Mouse (Mus musculus) layer of hippocampus, adult 2 months (tissue): ENCODE measurements around the gene Efna4. TPM values are rescaled to one million over a fixed set of nuclear protein-coding genes. Genes with fewer than 3 reads are reported as not detected.

Experiments used
- DNase-seq, 2 experiments: peaks; one replicate each; pipeline ENCODE4 v3.0.0; 2022; ENCODE audit warnings: low spot score in 2 of 2
- H3K27ac ChIP-seq: fragments of 200-600 bp; 2 replicates; pipeline ENCODE4 v1.8.1; 2022
- H3K4me3 ChIP-seq: fragments of 200-600 bp; 2 replicates; pipeline ENCODE4 v1.8.1; 2022; ENCODE audit warnings: mild to moderate bottlenecking
- CTCF ChIP-seq: fragments of 200-600 bp; conservative IDR thresholded peaks from 2 replicates; pipeline ENCODE4 v1.8.1; 2022; ENCODE audit warnings: antibody characterized with exemption, mild to moderate bottlenecking, moderate library complexity
- long read RNA-seq, 2 experiments: library from polyadenylated mRNA; stranded (forward); transcript quantifications; one replicate each; pipeline ENCODE4 v2.0.0; 2021; ENCODE audit warnings: borderline mapping rate in 2 of 2
- total RNA-seq, 2 experiments: library from RNA; stranded (reverse); gene quantifications; 2 replicates each; pipeline ENCODE4 v1.2.3; 2021

Efna4 gene
- under 1 TPM; 0.61 to 0.96 TPM for total RNA-seq
- long read RNA-seq, experiment 1: 0 reads
- long read RNA-seq, experiment 2: 0 reads

- peak within 1 kb of the TSS; percentile 83 for H3K27ac ChIP-seq
- H3K4me3 ChIP-seq: peak within 1 kb of the TSS; percentile 66
- TF ChIP-seq CTCF: no peak
- DNase-seq: no peak
These were observed at the start of gene Efna4 for GRCm38 (mm10) chr3:89337721-89338578. TSS of gene Efna4 (minus strand) at chr3:89338028.

DNA sequence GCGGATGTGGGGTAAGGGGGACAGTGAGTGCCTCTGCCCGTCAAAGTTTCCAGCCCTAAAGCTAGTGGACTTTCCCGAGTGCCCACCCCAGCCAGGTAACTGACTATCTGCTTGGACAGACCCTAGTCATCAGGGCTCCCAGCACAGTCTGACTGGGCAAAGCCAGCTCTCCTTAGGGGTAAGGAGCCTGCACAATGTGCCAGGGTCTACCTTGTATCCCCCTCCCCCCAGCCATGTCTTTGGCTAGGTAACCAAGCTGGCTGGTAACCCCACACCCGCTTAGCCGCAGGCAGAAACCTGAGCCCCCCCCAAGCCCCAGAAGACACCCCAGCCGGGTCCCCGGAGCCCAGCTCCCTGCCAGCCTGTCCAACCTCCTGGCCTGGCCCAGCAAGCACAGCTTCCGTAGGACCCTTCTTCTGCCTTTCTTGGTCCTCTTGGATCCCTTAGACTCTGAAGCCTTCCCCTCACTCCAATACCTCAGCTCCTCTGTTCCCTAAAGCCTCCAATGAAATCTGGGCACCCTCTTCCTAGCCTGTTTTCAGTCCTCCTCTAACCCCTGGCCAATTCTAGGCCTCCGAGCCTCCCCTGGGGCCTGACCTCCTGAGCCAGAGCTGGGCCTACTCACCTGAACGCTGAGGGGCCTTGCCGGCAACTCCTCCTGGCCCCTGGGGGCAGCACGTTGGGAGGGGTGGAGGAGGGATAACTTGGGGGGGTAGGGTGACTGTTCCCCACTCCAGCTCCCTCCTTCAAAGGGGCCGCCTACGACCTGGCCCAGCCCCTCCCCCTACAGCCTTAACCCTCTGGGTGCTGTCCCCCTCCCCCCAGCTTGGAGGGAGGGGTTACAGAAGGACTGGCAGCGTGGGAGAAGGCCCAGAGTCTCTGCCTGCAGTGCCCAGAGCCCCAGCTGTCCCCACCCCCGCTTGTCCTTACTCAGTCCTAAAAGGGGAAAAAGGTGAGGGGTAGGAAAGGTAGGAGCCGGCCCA is 48.9 kb upstream of the Efna4 start:
- TF ChIP-seq CTCF: no peak
- DNase-seq: no peak
- Histone ChIP-seq H3K27ac (0 out of 2 replicates have a peak overlapping the region, but pooled peaks have one; percentile 75), H3K4me3 (no peak overlapping the region)

GRCm38 (mm10) chr3:89385451-89385850 is 47.6 kb upstream of the Efna4 start:
- no peak for DNase-seq
- TF ChIP-seq CTCF: no peak
- no peak overlapping the region for H3K4me3 ChIP-seq
- H3K27ac ChIP-seq: no peak overlapping the region

- H3K4me3 ChIP-seq: no peak overlapping the region
- DNase-seq: no peak
- TF ChIP-seq CTCF: no peak
- no peak overlapping the region for H3K27ac ChIP-seq
These were observed 46.7 kb upstream of the Efna4 start for GRCm38 (mm10) chr3:89384331-89385076.

GRCm38 (mm10) chr3:89383651-89384255 is 45.9 kb upstream of the Efna4 start:
- Histone ChIP-seq H3K27ac (no peak overlapping the region), H3K4me3 (no peak overlapping the region)
- DNase-seq: no peak
- TF ChIP-seq CTCF: no peak

- no peak overlapping the region for H3K4me3 ChIP-seq
- TF ChIP-seq CTCF: no peak
- no peak overlapping the region for H3K27ac ChIP-seq
- no peak for DNase-seq
These were observed 45.1 kb upstream of the Efna4 start for GRCm38 (mm10) chr3:89382950-89383349.

GRCm38 (mm10) chr3:89382033-89382882 is 44.4 kb upstream of the Efna4 start:
- Histone ChIP-seq H3K27ac (no peak overlapping the region), H3K4me3 (no peak overlapping the region)
- no peak for TF ChIP-seq CTCF
- no peak for DNase-seq

GRCm38 (mm10) chr3:89381233-89381632 is 43.4 kb upstream of the Efna4 start:
- no peak for TF ChIP-seq CTCF
- no peak for DNase-seq
- H3K4me3 ChIP-seq: no peak overlapping the region
- no peak overlapping the region for H3K27ac ChIP-seq

DNA sequence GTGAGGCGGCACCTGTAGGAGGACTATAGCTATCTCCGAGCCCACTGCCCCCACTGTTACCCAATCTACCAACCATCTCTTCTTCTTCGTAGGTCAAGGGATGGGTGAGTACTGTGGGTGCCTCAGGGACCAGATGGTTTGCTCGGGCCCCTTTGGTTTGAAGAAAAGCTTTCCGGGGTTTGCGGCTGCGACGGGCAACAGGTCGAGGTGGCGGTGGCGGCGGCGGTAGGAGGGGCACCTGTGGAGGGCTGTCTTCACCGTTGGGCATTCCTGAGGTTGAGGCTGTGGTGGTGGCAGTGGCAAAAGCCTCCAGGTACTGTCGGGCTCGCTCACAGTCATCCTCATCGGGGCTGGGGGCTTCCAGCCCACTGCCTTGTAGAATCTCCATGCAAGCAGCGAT is 42.9 kb upstream of the Efna4 start:
- H3K4me3 ChIP-seq: no peak overlapping the region
- DNase-seq: no peak
- no peak overlapping the region for H3K27ac ChIP-seq
- TF ChIP-seq CTCF: no peak

- TF ChIP-seq CTCF: no peak
- no peak for DNase-seq
- Histone ChIP-seq H3K27ac (no peak overlapping the region), H3K4me3 (no peak overlapping the region)
These were observed 42.5 kb upstream of the Efna4 start for GRCm38 (mm10) chr3:89380291-89380690.

- no peak for DNase-seq
- Histone ChIP-seq H3K4me3 (no peak overlapping the region; the same call in 1 of the 2 replicates), H3K27ac (no peak overlapping the region; the same call in 1 of the 2 replicates)
- no peak for TF ChIP-seq CTCF
These were observed 41.7 kb upstream of the Efna4 start for GRCm38 (mm10) chr3:89379388-89380131.
